Mouse (Mus musculus): Measurements from ENCODE around the gene Ksr1.

- no peak for TF ChIP-seq POLR2A (IDR thresholded peaks at IDR 0.05; ENCODE audit: insufficient read depth, low read depth, low read length)
- TF ChIP-seq CTCF (IDR thresholded peaks at IDR 0.05): no peak
- no peak for TF ChIP-seq EP300 (IDR thresholded peaks at IDR 0.05; ENCODE audit: insufficient read depth, low read depth, low read length)
These were observed 41.2 kb downstream of the Ksr1 start for GRCm38 (mm10) chr11:79104998-79105397.

All from heart, adult 2 months (tissue).